Mouse (Mus musculus): ENCODE data around the gene Nxf1.
"Not testable (repeated sequence)": the region's sequence is repeated elsewhere in the genome, so short reads cannot be mapped to it uniquely, and the experiment has no call there.

The Nxf1 gene

GRCm38 (mm10) chr19:8756635-8757387 is at the start of gene Nxf1:
TSS of gene Nxf1 (plus strand) at chr19:8757073.
- DNase-seq (ENCODE audit: low spot score in 2 of 2), result peak; percentile 89 to 94

- no peak for DNase-seq (ENCODE audit: low spot score in 2 of 2)
These were observed 47.9 kb upstream of the Nxf1 start for GRCm38 (mm10) chr19:8708954-8709353.

- DNase-seq (ENCODE audit: low spot score in 2 of 2), result no peak
These were observed 46.8 kb upstream of the Nxf1 start for GRCm38 (mm10) chr19:8710057-8710456.

- no peak for DNase-seq (ENCODE audit: low spot score in 2 of 2)
These were observed 45.4 kb upstream of the Nxf1 start for GRCm38 (mm10) chr19:8711506-8711905.

GRCm38 (mm10) chr19:8711949-8712869 is 44.7 kb upstream of the Nxf1 start:
- no peak for DNase-seq (ENCODE audit: low spot score in 2 of 2)

GRCm38 (mm10) chr19:8712870-8713305 is 44.0 kb upstream of the Nxf1 start:
- DNase-seq (ENCODE audit: low spot score in 2 of 2), result peak; percentile 56 to 62

- DNase-seq (ENCODE audit: low spot score in 2 of 2), result peak; percentile 92 to 94
These were observed 43.4 kb upstream of the Nxf1 start for GRCm38 (mm10) chr19:8713306-8713996.

- no peak for DNase-seq (ENCODE audit: low spot score in 2 of 2)
These were observed 42.7 kb upstream of the Nxf1 start for GRCm38 (mm10) chr19:8713997-8714652.

- DNase-seq (ENCODE audit: low spot score in 2 of 2), result no peak
These were observed 42.0 kb upstream of the Nxf1 start for GRCm38 (mm10) chr19:8714653-8715481.

- no peak for DNase-seq (ENCODE audit: low spot score in 2 of 2)
These were observed 40.8 kb upstream of the Nxf1 start for GRCm38 (mm10) chr19:8715868-8716766.

GRCm38 (mm10) chr19:8716767-8717475 is 40.0 kb upstream of the Nxf1 start:
- no peak for DNase-seq (ENCODE audit: low spot score in 2 of 2)

GRCm38 (mm10) chr19:8718357-8718756 is 38.5 kb upstream of the Nxf1 start:
- no peak for DNase-seq (ENCODE audit: low spot score in 2 of 2)

GRCm38 (mm10) chr19:8719037-8719436 is 37.8 kb upstream of the Nxf1 start:
- not testable (repeated sequence) for DNase-seq (ENCODE audit: low spot score in 2 of 2)

GRCm38 (mm10) chr19:8721378-8721777 is 35.5 kb upstream of the Nxf1 start:
- DNase-seq (ENCODE audit: low spot score in 2 of 2), result no peak

- DNase-seq (ENCODE audit: low spot score in 2 of 2), result no peak
These were observed 34.9 kb upstream of the Nxf1 start for GRCm38 (mm10) chr19:8722021-8722420.

- DNase-seq (ENCODE audit: low spot score in 2 of 2), result no peak
These were observed 34.3 kb upstream of the Nxf1 start for GRCm38 (mm10) chr19:8722559-8722906.

- DNase-seq (ENCODE audit: low spot score in 2 of 2), result peak; percentile 97 to 99
These were observed 33.8 kb upstream of the Nxf1 start, which contains the start of gene Slc3a2 for GRCm38 (mm10) chr19:8722907-8723573. TSS of gene Slc3a2 (minus strand) at chr19:8723369.

GRCm38 (mm10) chr19:8723574-8724346 is 33.1 kb upstream of the Nxf1 start:
- no peak for DNase-seq (ENCODE audit: low spot score in 2 of 2)
